Mouse (Mus musculus) testis, adult 2 months (tissue): ENCODE data around the gene Tmem116.

Experiments used
- CTCF ChIP-seq: fragments of 200-500 bp; IDR thresholded peaks from 2 replicates; pipeline ENCODE4 v1.5.1; 2012; ENCODE audit warnings: low read depth, mild to moderate bottlenecking, inconsistent platforms, low read length, moderate library complexity; ENCODE audit not compliant: control insufficient read depth, insufficient read depth, insufficient replicate concordance
- POLR2A ChIP-seq: fragments of 200-500 bp; IDR thresholded peaks from 2 replicates; pipeline ENCODE4 v1.6.1; 2012; ENCODE audit warnings: low read depth, mild to moderate bottlenecking, inconsistent platforms, low read length, moderate library complexity; ENCODE audit not compliant: control insufficient read depth

- no peak for TF ChIP-seq CTCF
- no peak for TF ChIP-seq POLR2A
These were observed 1.7 kb upstream of the Tmem116 start for GRCm38 (mm10) chr5:121449976-121450375.
